Mouse (Mus musculus) sigmoid colon, adult 10 weeks (tissue): ENCODE data around the gene Fzd5. TPM values are rescaled to one million over a fixed set of nuclear protein-coding genes. Genes with fewer than 3 reads are reported as not detected.

Source experiments
- polyA plus RNA-seq: library from polyadenylated mRNA; stranded (reverse); fragments of 350-450 nt; fragmentation: Illumina TruSeq; extraction: RNeasy Lipid Tissue Mini Kit (QIAGEN cat#74804); gene quantifications from one replicate; pipeline ENCODE4 v1.2.3, GENCODE M21; 2014; ENCODE audit warnings: low read depth, low replicate concordance

Fzd5 gene
- 37.2 TPM for polyA plus RNA-seq

DNA sequence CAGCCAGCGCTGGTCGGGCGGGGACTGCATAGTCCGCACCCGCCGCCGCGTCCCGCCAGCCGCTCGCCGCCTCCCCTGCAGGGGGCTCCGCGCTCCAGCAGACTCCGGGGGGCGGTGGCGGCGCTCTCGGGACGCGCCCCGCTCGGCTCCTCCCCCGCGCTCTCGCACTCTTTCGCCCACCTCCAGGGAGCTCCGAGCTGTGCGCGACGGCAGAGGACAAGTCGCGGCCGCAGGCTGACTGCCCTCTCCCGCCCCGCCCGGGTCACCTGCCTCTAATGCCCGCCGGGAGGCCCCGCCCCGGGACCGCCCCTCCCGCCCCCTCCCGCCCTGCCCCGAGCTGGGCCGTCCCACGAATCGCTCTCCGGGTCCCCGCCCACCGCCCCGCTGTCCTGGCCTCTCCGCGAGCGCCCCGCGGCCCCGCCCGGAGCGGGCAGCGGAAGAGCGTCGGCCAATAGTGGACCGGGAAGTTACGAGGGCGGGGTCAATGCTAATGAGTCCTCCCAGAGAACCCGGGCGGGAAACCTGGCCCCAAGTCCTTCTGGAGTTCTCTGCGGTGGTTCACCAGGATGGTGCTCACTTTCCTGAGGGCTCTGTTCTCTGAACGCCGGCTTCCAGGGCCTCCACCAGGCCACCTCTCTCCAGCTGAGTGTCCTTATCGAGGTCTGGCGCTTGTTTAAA lies at the start of gene Fzd5:
Gene Fzd5 (minus strand): TSS at position 250 of the 678 bp plus-strand sequence.

DNA sequence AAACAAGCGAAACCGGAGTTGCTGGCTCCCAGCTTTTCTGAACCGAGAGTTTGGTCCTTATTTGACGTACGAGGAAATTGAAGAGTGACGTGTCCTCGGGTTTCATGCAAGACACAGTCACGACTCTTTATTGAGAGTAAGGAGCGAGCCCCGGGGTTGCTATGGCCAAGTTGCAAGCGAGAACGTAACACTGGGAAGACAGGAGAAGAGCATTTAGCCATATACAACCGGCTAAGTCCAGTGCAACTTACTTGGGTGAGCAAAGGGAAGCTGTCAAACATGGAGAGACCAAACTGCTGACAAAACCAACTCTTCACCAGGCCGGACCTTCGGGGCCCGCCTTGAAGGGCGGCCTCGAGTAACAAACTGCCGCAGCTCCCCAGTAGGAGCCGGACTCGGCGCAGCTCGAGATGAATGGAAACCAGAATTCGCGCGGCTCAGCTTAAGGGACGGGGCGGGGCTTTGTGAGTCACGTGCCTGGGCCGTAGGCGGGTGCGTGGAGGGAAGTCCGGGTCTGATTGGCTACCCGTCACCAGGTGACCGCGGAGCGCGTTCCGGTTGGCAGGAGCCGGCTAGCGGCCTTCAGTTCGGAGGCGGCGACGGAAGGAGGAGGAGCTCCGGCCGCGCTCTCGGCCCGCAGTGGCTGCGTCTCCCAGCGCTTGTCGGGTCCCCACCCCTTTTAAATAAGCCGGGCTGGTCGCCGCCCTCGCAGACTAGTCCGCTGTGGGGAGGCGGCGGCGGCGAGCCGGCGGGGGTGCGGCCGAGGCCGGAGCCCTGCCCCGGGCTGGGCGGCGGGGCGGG lies 47.1 kb downstream of the Fzd5 start, which contains the start of gene Ccnyl1:
Gene Ccnyl1 (plus strand): TSS at position 243 of the 801 bp plus-strand sequence.

Other genes starting within 250 kb of the Fzd5 start
- gene Creb1, start 205.1 kb downstream of the Fzd5 start, polyA plus RNA-seq: 72.0 TPM
- 16.6 TPM for gene Mettl21a, start 120.5 kb downstream of the Fzd5 start, polyA plus RNA-seq
- 39.8 TPM for gene Ccnyl1, start 47.3 kb downstream of the Fzd5 start, polyA plus RNA-seq
- 3.2 TPM for gene Plekhm3, start 219.1 kb upstream of the Fzd5 start, polyA plus RNA-seq